Mouse (Mus musculus) testis, postnatal 10 days (tissue): ENCODE data around the gene Gm8332.
"Not testable (repeated sequence)": the region's sequence is repeated elsewhere in the genome, so short reads cannot be mapped to it uniquely, and the experiment has no call there.

ENCODE experiments used
- DNase-seq: peaks from one replicate; pipeline ENCODE4 v3.0.0; 2021; ENCODE audit warnings: low spot score

The Gm8332 gene

DNA sequence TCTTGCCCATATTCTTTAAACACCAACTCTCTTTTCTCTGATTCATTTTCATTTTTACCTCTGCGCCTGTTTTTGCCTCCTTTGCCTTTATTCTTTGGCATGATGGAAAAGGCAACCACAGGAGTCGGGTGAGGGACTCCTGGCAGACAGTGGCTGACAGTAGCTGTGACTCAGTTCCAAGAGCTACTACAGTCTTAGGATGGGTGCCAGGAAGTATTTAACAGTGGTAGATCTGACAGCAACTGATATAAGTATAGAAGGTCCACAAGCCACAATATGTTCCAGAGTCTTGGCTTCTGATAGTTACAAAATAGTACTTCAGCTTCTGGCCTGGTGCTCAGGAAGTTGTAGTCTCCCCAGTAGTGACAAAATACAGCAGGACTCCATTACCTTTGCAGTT is at the start of gene Gm8332:
TSS of gene Gm8332 (minus strand) at position 101 of the 400 bp plus-strand sequence.
- not testable (repeated sequence) for DNase-seq

- not testable (repeated sequence) for DNase-seq
Observed at GRCm38 (mm10) chr12:88297171-88297570, 47.3 kb upstream of the Gm8332 start.

GRCm38 (mm10) chr12:88293082-88293481 is 43.2 kb upstream of the Gm8332 start:
- not testable (repeated sequence) for DNase-seq

DNA sequence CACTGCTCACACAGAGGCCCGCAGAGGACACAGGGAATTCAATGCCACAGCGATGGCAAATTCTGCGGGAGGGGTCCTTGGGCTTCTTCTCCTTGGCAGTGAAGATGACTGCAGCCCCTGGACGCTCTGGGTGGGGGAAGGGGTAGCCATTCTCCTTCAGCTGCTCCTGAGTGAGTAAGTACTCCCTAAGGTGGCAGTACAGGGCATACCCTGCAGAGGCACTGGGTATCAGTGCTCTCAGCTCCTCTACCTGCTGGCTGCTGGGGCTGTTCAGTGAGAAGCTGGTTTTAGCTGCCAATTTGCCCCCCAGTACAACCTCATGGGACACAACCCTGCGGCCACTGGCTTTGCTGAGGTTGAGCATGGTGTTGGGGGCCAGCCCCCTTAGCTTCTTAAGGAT is 35.3 kb upstream of the Gm8332 start:
- DNase-seq, result not testable (repeated sequence)

DNA sequence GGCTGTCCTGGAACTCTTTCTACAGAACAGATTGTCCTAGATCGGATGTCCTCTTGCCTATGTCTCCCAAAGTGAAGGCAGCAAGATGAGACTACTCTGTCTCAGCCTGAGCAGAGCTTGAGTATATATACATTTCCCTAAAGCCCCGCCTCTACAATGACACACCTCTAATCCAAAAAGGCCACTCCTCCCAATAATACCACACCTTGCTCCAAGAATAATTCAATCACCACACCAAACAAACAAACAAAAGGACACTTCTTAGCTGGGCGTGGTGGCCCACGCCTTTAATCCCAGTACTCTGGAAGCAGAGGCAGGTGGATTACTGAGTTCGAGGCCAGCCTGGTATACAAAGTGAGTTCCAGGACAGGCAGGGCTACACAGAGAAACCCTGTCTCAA is 24.5 kb upstream of the Gm8332 start, which contains the start of gene Gm5662:
TSS of gene Gm5662 (minus strand) at position 101 of the 400 bp plus-strand sequence.
- not testable (repeated sequence) for DNase-seq

DNA sequence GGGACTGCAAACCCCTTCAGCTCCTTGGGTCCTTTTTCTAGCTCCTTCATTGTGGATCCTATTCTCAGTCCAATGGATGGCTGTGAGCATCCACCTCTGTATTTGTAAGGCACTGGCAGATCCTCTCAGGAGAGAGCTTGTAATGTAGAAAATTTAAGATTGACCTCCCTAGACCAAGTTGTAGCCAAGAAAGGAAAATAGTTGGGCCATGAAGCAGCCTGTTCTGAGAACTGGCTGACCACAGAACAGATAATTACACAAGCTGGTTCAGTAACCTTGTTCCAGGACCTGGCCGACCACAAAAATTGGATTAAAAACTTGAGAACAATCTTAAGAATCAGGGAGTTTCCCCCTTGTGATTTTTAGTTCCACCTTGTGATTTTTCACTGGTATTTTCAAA is 7.3 kb upstream of the Gm8332 start:
- no peak for DNase-seq

GRCm38 (mm10) chr12:88255917-88256316 is 6.0 kb upstream of the Gm8332 start:
- DNase-seq, result not testable (repeated sequence)

DNA sequence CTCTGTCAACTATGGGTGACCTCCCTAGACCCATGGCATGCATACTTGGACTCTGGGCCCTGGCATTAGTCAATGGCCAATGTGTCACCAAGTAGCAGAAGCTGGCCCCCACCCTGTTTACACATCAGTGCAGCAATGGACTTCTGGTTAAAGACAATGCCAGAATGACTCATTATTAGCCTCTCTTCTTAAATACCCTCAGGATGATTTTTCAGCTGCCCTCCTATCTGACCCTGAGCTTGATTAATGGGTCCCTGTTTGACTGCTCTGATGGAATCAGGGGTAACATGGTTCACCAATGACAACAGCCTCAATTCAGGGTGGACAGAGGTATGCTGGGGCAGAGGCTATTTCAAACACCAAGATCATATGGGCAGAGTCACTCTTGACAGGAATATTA is 4.1 kb downstream of the Gm8332 start:
- not testable (repeated sequence) for DNase-seq

- DNase-seq, result not testable (repeated sequence)
Observed at GRCm38 (mm10) chr12:88242940-88243339, 7.0 kb downstream of the Gm8332 start.

- no peak for DNase-seq
Observed at GRCm38 (mm10) chr12:88219445-88219844, 30.5 kb downstream of the Gm8332 start.

DNA sequence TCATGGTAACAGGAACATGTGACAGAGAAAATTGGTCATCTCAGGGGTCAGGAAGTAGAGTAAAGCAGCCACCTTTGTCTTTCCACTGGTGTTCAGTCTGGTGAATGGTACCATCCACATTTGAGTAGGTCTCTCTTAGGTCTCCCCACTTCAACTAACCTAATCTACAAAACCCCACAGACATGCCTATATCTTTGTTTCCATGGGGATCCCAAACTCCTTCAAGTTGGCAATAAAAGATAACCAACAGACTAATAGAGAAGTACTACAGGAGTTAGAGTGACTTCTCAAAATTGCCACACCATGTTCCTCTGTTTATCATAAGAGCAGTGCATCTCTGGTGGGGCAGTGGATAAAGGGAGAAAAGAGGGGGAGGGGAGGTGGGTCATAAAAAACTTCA is 31.8 kb downstream of the Gm8332 start:
- DNase-seq, result not testable (repeated sequence)

GRCm38 (mm10) chr12:88214641-88215040 is 35.3 kb downstream of the Gm8332 start:
- DNase-seq, result no peak

DNA sequence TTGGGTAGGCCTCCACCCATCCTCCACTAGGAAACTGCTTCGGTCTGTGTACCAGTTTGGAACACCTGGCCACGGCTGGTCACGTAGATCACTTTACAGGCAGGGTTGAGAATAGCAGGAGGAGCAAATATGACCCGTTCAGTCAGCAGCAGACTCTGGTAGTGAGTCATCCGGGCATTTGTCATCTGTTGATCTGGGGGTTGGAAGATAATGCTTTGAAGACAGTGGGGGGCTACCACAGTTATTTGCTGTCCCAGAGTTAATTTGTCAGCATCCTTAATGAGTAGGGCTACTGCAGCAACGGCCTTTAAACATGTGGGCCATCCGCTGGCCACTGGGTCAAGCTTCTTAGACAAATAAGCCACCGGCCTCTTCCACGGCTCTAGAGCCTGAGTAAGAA is 38.4 kb downstream of the Gm8332 start:
- not testable (repeated sequence) for DNase-seq

DNA sequence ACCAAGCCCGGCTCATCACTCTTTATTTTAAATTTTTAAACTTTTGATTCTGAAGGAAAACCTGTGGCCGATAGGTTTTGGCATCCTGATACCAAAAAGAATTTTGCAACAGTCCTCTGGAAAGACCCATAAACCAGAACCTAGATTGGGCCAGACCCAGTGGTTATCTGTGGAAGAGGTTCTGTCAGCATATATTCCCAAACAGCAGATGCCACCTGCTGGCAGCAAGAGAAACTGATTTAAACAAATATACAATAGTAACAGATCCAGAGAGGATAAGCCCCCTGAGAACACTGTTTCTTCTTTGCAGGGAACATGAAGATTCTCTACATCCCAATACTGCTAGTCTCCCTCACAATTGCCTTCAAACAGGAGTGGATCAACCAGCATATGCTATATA is 47.0 kb downstream of the Gm8332 start:
- DNase-seq, result no peak
